Mouse (Mus musculus): ENCODE measurements around the gene Pradc1.
A peak's percentile ranks its signal among the peaks of the same experiment; 100 is the strongest.
"Not testable (repeated sequence)": the region's sequence is repeated elsewhere in the genome, so short reads cannot be mapped to it uniquely, and the experiment has no call there.

Gene Pradc1

GRCm38 (mm10) chr6:85450697-85451663 lies 790 bp downstream of the Pradc1 start, which contains the start of gene Cct7:
Gene Cct7 (plus strand): TSS chr6:85451514.
- DNase-seq = peak; percentile 99

- DNase-seq = not testable (repeated sequence)
These were observed 1.6 kb downstream of the Pradc1 start for GRCm38 (mm10) chr6:85450140-85450539.

DNA sequence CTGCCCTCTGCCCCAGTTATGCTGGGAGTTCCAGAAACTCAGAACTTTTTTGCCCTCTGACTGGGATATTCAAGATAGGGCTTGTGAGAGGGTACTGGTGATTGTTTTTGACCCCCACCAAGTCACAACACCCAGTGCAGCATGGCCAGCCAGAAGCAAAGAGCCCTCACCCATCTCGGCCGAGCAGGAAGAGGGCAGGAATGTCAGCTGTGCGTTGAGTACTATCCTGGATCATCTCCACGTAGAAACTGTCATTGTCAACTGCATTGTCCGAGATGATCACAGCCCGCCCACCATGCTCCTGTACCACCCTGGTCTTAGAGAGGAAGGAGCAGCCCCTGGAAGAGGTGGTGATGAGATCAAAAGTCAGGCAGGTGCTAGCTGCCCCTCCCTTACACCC lies 4.4 kb downstream of the Pradc1 start:
- no peak for DNase-seq

GRCm38 (mm10) chr6:85445286-85445685 lies 6.5 kb downstream of the Pradc1 start:
- no peak for DNase-seq

DNA sequence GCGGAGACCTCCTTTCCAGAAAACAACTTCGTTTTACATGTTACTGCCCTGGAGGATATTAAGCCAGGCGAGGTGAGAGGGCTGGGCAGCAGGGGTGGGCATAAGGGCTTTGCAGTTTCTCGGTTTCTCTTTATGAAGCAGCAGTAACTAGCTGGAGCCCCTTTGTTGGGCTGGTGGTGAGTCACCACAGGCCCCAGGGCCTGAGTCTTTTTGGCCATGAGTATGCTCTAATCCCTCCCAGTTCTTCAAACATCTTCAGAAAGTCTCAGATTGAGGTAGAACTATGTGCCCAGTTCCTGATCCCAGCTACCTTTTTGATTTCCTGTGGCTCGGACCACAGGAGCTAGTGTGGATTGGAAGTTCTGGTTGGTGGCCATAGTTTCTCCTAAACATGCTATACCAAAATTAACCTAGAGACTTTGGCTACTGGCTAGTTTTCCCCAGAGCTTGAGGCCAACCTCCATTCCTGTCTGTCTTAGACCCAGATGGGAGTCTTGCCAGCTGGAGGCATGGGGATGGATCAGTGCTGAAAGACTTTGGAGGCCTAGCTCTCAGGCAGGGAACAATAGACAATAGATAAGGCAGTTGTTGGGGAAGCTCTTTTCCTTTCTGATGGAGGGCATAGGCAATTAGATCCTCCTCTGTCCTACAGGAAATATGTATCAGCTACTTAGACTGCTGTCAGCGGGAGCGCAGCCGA lies 7.4 kb downstream of the Pradc1 start:
- DNase-seq = no peak

DNA sequence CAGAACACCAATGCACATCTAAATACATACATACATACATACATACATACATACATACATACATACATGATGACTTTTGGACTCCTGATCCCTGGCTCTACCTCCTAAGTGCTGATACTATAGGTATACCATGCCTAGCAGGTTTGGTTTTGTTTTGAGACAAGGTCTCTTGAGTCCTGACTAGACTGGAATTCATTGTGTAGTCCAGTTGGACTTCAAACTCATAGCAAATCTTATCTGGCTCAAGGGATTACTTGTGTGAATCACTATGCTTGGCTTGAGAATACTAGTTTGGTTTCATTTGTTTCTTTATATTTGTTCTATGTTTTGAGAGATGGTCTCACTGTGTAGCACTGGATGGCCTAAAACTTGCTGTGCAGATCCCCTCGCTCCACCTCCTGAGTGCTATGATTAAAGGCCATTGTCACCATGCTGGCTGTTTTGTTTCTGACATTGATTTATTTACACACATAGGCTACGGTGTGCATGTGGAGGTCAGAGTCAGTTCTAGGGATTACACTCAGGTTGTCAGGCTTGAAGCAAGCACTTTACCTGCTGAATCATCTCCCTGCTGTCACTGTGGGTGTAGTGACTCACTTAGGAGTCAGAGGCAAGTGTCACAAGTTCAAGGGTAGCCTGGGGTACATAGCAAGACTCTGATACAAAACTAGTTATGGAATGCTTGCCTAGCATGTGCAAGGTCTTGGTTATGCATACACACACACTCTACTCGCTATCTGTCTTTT lies 8.1 kb downstream of the Pradc1 start:
- DNase-seq = no peak

DNA sequence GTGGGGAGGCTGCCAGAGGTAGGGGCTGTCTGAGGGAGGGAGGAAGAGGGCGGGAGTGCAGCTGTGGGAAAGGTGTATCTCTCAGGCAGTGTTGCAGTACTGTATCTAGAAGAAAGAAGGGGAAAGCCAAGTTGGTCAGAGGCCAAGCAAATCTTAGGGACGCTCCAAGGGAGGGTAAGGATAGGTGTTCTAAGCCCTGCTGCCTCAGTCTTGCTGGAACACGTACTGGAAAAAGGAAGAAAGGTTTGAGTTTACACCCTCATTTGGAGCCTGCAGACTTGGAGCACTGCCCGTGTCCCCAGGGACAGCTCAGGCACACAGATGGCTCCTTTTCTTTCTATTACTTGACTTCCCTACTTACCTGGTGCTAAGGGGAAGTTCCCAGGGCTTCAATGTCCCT lies 10.6 kb downstream of the Pradc1 start:
- DNase-seq = no peak

GRCm38 (mm10) chr6:85436631-85437030 lies 15.1 kb downstream of the Pradc1 start:
- DNase-seq = no peak

DNA sequence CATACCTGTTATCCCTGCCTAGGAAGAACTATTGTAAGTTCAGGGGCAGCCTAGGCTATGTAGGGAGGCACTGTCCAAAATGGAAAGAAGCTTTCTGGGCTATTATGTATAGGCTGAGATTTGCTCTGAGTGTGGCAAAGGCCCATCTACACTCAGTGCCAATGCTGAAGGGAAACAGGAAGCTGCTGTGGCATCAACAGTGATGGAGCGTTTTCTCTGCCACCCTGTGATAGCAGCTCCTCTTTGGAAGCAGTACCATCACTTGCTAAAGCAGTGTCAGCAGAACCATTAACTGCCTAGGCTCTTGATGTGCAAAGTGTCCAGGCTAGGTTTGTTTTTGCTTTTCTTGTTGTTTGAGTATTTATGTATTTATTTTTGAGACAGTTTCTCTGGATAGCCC lies 15.6 kb downstream of the Pradc1 start:
- no peak for DNase-seq

- DNase-seq = no peak
These were observed 17.9 kb downstream of the Pradc1 start for GRCm38 (mm10) chr6:85433865-85434264.

DNA sequence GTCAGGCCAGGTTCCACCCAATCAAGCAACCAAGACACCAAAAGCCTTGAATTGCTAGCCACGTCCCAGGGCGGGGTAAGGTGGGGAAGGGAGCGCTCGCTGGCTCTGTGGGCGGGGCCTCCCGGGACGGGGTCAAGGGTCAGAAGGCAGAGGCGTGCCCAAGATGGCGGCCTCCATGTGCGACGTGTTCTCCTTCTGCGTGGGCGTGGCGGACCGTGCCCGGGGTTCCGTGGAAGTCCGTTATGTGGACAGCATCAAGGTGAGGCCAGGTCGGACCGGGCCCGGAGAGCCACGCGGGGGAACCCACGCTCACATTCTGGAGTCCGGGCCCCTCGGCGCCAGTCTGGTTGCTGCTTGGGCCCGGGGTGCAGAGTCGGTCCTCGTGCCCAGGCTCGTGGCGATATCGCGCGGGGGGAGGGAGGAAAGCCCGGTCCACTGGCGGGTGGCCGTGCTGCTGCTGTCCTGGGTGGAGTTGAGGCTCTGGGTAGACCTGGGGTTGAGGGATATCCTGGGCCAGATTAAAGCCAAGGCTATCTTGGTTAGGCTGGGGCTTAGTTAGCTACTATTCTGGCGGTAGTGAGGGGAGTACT lies 19.8 kb downstream of the Pradc1 start, which contains the start of gene Smyd5:
Gene Smyd5, plus strand, starts transcription at position 148 of the 590 bp plus-strand sequence.
- peak; percentile 83 for DNase-seq

DNA sequence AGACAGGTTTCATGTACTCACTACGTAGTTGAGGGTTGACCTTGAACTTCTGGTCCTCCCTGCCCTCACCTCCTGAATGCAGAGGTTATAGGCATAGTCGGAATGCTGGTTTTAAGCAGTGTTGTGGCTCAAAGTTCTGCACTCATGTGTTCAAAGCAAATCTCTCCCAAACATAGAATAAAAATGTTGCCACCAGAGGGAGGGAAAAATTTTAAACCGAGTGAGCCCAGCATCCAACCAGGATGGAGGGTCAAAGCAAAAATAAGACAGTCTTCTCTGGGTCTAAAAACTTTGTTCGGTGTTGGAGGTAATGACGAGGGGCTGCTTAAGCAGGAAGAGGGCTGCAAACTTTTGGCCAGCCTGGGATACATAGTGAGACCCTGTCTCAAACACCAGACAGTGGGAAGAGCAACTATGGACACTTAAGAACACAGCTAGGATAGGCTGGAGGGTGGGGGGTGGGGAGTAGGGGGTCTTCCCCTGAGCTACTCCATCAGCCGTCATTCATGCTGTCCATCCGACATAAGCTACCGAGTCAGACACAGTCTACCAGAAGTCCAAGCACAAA lies 20.4 kb downstream of the Pradc1 start:
- DNase-seq = no peak

- DNase-seq = no peak
These were observed 27.9 kb downstream of the Pradc1 start, which contains the start of gene Noto for GRCm38 (mm10) chr6:85423836-85424379. Gene Noto (plus strand): TSS chr6:85423886.

- DNase-seq = no peak
These were observed 32.6 kb downstream of the Pradc1 start for GRCm38 (mm10) chr6:85419150-85419549.

DNA sequence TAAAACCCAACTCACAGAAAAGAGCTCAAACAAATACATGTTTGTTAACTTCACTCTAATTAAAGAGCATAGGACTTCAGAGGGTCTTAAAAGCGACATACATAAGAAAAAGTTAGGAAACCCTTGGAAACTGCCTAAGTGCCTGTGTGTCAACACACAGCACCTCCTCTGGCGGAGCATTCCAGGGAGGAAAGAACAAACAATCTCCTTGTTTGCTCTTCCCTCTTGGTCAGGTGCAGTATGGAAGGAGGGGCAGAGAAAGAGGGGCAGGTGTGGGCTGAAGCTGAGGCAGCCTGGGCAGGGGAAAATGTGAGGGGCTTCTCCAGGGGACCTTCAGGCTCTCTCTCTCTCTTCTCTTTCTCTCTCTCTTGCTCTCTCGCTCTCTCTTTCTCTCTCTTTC lies 35.9 kb downstream of the Pradc1 start:
- DNase-seq = no peak

GRCm38 (mm10) chr6:85410771-85411273 lies 40.9 kb downstream of the Pradc1 start:
- DNase-seq = peak; percentile 40

- no peak for DNase-seq
These were observed 42.8 kb downstream of the Pradc1 start for GRCm38 (mm10) chr6:85409003-85409402.

DNA sequence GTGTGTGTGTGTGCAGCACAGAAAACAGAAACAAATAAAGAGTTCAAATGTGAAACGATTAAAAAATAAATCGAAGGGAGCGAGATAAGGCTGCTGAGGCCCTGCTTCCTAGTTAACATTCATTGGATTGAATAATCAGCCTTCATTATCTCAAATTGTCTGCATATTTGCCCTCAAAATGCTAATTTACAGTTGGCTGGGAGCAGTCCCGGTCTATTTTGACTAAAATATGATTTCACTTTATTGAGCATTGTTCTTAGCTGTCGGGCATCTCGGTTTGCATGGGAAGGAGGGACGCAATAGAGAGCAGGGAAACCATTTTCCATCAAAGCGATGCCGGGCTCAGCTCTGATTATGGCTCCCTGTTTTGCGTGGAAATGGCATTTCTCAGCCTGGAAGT lies 48.7 kb downstream of the Pradc1 start:
- DNase-seq = no peak

GRCm38 (mm10) chr6:85402613-85403012 lies 49.2 kb downstream of the Pradc1 start:
- DNase-seq = no peak

GRCm38 (mm10) chr6:85399715-85400114 lies 52.1 kb downstream of the Pradc1 start:
- DNase-seq = peak; percentile 51

DNA sequence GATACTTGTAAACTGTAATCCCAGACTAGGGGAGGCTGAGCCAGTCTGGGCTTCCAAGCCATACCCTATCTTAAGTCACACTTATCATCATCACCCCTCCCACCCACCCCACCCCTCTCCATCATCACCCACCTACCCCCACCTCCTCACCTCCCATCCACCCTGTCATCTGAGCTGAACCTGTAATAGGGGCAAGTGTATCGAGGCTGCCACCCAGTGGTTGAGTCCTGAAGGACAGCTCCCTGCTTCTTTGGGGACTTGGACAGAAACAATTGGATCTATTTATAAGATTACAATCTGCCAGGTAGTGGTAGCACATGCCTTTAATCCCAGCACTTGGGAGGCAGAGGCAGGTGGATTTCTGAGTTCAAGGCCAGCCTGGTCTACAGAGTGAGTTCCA lies 54.6 kb downstream of the Pradc1 start:
- DNase-seq = peak; percentile 55
